Mouse (Mus musculus) lung, postnatal 0 days (tissue): ENCODE results near the gene Pkd1l2. TPM values are rescaled to one million over a fixed set of nuclear protein-coding genes. Genes with fewer than 3 reads are reported as not detected.

ENCODE experiments used
- ATAC-seq: fragments of 200-750 bp; cut with Nextera tagmentation; 2 replicates; pipeline ENCODE4 v1.8.0; 2017; ENCODE audit warnings: moderate library complexity
- DNase-seq: peaks from one replicate; pipeline ENCODE4 v3.0.0-alpha.2; 2016; ENCODE audit warnings: low spot score
- H3K27ac ChIP-seq: fragments of 300-500 bp; sonication (generic); 2 replicates; pipeline ENCODE4 v1.5.1; 2014; ENCODE audit warnings: antibody characterized with exemption, mild to moderate bottlenecking, low read length, mixed read lengths
- H3K27me3 ChIP-seq: fragments of 300-500 bp; sonication (generic); replicated peaks from 2 replicates; pipeline ENCODE4 v1.6.1; 2014; ENCODE audit warnings: low read length, mixed read lengths; ENCODE audit not compliant: insufficient read depth
- H3K36me3 ChIP-seq: fragments of 300-500 bp; sonication (generic); 2 replicates; pipeline ENCODE4 v1.6.1; 2014; ENCODE audit warnings: low read length, mixed read lengths; ENCODE audit not compliant: insufficient read depth
- H3K4me1 ChIP-seq: fragments of 300-500 bp; sonication (generic); 2 replicates; pipeline ENCODE4 v1.6.1; 2014; ENCODE audit warnings: antibody characterized with exemption, low read depth, low read length, mixed read lengths; ENCODE audit not compliant: insufficient read depth
- H3K4me2 ChIP-seq: fragments of 300-500 bp; sonication (generic); replicated peaks from 2 replicates; pipeline ENCODE4 v1.6.1; 2014; ENCODE audit warnings: low read depth, mild to moderate bottlenecking, low read length, moderate library complexity, mixed read lengths
- H3K4me3 ChIP-seq: fragments of 300-500 bp; sonication (generic); 2 replicates; pipeline ENCODE4 v1.5.1; 2014; ENCODE audit warnings: low read depth, low read length
- H3K9ac ChIP-seq: fragments of 300-500 bp; sonication (generic); replicated peaks from 2 replicates; pipeline ENCODE4 v1.6.1; 2014; ENCODE audit warnings: low read depth, mild to moderate bottlenecking
- H3K9me3 ChIP-seq: fragments of 300-500 bp; sonication (generic); 2 replicates; pipeline ENCODE4 v1.6.1; 2016; ENCODE audit warnings: low read length, mixed read lengths
- CTCF ChIP-seq: IDR thresholded peaks from 2 replicates; pipeline ENCODE4 v1.5.1; 2016; ENCODE audit warnings: antibody characterized with exemption, mild to moderate bottlenecking
- EP300 ChIP-seq: IDR thresholded peaks from 2 replicates; pipeline ENCODE4 v1.6.1; 2016; ENCODE audit warnings: antibody characterized with exemption, mild to moderate bottlenecking, control low read depth
- WGBS: fragments of 180-500 bp; shearing (Covaris S2); extraction: QIAGEN DNeasy Blood & Tissue Kit; methylation state at CpG from one replicate; pipeline ENCODE4 v1.1.7; 2014; 5-methylcytosine and 5-hydroxymethylcytosine counted together
- polyA plus RNA-seq: library from polyadenylated mRNA; unstranded; fragments of >200 nt; fragmentation: Nextera tagmentation; extraction: Ambion mirVana; gene quantifications from 2 replicates; pipeline ENCODE4 v1.2.1, GENCODE M21; 2015

Gene Pkd1l2
- polyA plus RNA-seq, 1 experiment from 2014 or later = not detected

DNA sequence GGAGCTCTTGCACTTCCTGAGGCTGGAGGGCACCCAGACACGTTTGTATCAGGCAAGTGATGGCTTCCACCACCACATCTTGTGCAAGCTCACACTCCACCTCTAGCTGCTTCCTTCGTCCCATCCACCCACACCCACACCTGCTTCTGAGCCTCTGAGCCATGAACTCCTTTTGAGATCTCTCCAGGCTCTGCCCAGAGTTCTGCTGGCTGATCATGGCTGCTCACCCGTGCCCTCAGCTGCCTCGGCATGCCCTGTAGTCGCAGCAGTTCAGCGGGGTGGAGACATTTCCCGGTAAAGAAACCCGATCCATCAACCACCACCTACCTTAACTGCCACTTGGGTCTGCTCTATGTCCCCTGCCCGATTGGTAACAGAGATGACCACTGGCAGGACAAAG, 30.9 kb downstream of the Pkd1l2 start:
- WGBS = 46% methylated on average over 9 of the region's 9 CpGs
- Histone ChIP-seq H3K4me3 (no peak overlapping the region), H3K36me3 (no peaks in the 10 kb centered on the region), H3K9ac (no peak overlapping the region), H3K27me3 (no peaks in the 10 kb centered on the region), H3K4me1 (no peaks in the 10 kb centered on the region), H3K9me3 (no peaks in the 10 kb centered on the region), H3K4me2 (no peak overlapping the region), H3K27ac (no peak overlapping the region)
- DNase-seq (no peak), ATAC-seq (no peak)
- TF ChIP-seq CTCF = no peak
- no peak for TF ChIP-seq EP300

DNA sequence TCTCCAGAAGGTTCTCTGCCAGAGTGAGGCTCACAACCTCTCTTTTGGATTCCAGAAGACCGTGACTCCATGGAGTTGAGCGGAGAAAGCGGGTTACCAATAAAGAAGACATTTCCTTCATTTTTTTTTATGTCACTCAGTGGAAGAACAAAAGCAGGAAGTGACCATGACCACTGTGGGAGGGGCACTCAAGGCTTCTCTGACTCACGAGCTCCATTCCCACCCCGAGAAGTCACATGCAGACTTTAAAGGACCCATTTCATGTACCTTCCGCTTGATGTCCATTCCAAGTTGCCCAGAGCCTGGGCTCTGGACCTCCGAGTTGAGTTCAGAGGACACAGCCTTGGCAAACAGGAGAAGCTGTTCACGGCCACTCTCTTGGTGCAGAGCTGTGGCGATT, 31.5 kb downstream of the Pkd1l2 start:
- WGBS = 59% methylated on average over 9 of the region's 9 CpGs
- no peaks in the 10 kb centered on the region for H3K9me3 ChIP-seq
- no peaks in the 10 kb centered on the region for H3K27me3 ChIP-seq
- H3K27ac ChIP-seq = no peak overlapping the region
- no peak overlapping the region for H3K4me2 ChIP-seq
- H3K4me3 ChIP-seq = no peak overlapping the region
- H3K4me1 ChIP-seq = no peaks in the 10 kb centered on the region
- DNase-seq (peak; percentile 57), ATAC-seq (peak; percentile 47; the same call in 1 of the 2 replicates)
- no peaks in the 10 kb centered on the region for H3K36me3 ChIP-seq
- no peak overlapping the region for H3K9ac ChIP-seq
- no peak for TF ChIP-seq CTCF
- no peak for TF ChIP-seq EP300

DNA sequence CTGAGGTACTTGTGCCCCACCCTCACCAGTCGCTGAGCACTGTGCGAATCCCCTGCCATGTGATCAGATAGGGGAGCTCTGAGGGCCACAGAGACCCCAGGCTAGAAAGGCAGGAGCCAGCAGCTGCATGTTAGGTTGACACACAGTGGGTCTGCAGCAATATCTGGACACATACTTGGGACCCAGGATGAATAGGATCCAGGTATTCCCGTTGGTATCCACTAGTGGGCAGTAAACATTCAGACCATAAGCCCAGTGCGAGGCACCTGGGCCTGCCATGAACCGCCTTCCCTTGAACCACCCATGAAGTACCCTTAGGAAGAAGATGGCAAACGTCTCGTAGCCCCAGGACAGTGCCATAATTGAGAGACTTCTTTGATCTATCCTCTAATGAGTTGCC, 32.8 kb downstream of the Pkd1l2 start:
- H3K9me3 ChIP-seq = no peaks in the 10 kb centered on the region
- ATAC-seq = no peak
- no peak overlapping the region for H3K9ac ChIP-seq
- no peak for TF ChIP-seq EP300
- peak; percentile 33; the same call in 1 of the 2 replicates for TF ChIP-seq CTCF
- no peaks in the 10 kb centered on the region for H3K36me3 ChIP-seq
- H3K4me2 ChIP-seq = no peak overlapping the region
- no peaks in the 10 kb centered on the region for H3K27me3 ChIP-seq
- H3K4me1 ChIP-seq = no peaks in the 10 kb centered on the region
- H3K4me3 ChIP-seq = no peak overlapping the region
- 57% methylated on average over 7 of the region's 7 CpGs for WGBS
- no peak overlapping the region for H3K27ac ChIP-seq
- no peak for DNase-seq

DNA sequence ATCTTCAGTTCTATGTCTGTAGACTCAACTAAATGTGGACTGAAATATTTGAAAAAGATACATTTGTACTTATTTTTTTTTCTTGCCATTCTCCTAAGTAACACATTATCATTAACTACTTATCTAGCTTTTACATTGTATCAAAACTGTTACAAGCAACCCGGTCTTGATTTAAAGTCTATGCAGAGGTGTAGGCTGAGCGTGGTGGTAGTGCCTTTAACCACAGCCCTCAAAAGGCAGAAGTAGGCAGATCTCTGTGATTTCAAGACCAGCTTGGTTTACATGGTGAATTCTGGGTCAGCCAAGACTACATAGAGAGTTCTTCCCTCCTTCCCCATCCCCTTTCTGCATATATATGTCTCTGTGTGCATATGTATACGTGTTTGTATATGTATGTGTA, 38.7 kb downstream of the Pkd1l2 start:
- H3K9me3 ChIP-seq = no peaks in the 10 kb centered on the region
- no peak overlapping the region for H3K4me2 ChIP-seq
- no peaks in the 10 kb centered on the region for H3K36me3 ChIP-seq
- no peaks in the 10 kb centered on the region for H3K4me1 ChIP-seq
- H3K9ac ChIP-seq = no peak overlapping the region
- no peaks in the 10 kb centered on the region for H3K27me3 ChIP-seq
- TF ChIP-seq CTCF = no peak
- WGBS = 80% methylated on average over 3 of the region's 3 CpGs
- DNase-seq = no peak
- no peak overlapping the region for H3K27ac ChIP-seq
- no peak overlapping the region for H3K4me3 ChIP-seq
- no peak for ATAC-seq

DNA sequence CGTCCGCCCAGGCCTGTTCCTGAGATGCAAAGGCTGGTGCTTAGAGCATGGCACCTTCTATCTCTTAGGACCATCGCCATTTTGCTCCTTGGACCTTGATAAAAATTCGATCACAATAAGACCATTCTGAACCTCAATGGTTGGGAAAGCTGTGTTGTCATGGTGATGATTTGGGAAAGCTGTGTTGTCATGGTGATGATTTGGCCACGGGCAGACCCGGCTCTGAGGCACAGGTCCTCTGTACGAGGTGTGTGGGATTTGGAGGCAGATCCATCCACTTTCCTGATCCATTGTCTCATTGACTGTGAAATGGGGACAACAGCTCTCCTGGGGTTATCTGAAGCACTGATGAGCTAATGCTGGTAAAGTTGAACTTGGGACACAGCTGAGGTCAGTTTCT, 42.4 kb downstream of the Pkd1l2 start:
- no peak overlapping the region for H3K4me3 ChIP-seq
- no peak overlapping the region for H3K27ac ChIP-seq
- no peaks in the 10 kb centered on the region for H3K9me3 ChIP-seq
- H3K4me1 ChIP-seq = no peaks in the 10 kb centered on the region
- TF ChIP-seq CTCF (no peak), EP300 (no peak)
- no peak overlapping the region for H3K9ac ChIP-seq
- DNase-seq (no peak), ATAC-seq (no peak)
- no peaks in the 10 kb centered on the region for H3K27me3 ChIP-seq
- whole genome bisulfite sequencing = 73% methylated on average over 7 of the region's 7 CpGs
- no peak overlapping the region for H3K4me2 ChIP-seq
- no peaks in the 10 kb centered on the region for H3K36me3 ChIP-seq

DNA sequence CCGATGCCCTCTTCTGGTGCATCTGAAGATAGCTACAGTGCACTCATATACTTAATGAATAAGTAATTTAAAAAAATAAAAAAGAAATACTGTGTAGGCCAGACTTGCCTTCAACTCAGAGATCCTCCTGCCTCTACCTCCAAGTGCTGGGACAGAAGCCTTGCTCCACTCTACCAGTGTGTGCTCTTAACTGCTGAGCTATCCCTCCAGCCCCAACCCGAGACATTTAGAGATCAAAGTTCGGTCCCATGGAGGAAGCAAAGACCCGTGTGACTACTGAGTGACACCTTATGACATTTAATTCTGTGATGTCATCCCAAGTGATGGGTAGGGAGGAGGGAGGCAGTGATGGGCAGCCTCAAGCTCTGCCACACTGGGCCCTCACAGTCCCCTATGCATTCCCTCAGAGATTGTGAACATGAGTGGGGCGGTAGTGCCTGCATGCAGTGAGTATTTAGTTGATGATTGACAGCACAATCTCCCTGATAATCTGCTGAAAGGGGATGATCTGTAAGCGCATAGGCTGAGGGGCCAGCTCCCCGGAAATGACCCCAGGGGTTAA, 44.8 kb downstream of the Pkd1l2 start:
- ATAC-seq = no peak
- no peak overlapping the region for H3K9ac ChIP-seq
- H3K27me3 ChIP-seq = no peaks in the 10 kb centered on the region
- H3K27ac ChIP-seq = no peak overlapping the region
- 73% methylated on average over 7 of the region's 7 CpGs for WGBS
- no peak overlapping the region for H3K4me2 ChIP-seq
- DNase-seq = no peak
- no peak overlapping the region for H3K4me3 ChIP-seq
- no peaks in the 10 kb centered on the region for H3K4me1 ChIP-seq
- no peak for TF ChIP-seq EP300
- TF ChIP-seq CTCF = no peak
- H3K36me3 ChIP-seq = no peaks in the 10 kb centered on the region
- H3K9me3 ChIP-seq = no peaks in the 10 kb centered on the region

DNA sequence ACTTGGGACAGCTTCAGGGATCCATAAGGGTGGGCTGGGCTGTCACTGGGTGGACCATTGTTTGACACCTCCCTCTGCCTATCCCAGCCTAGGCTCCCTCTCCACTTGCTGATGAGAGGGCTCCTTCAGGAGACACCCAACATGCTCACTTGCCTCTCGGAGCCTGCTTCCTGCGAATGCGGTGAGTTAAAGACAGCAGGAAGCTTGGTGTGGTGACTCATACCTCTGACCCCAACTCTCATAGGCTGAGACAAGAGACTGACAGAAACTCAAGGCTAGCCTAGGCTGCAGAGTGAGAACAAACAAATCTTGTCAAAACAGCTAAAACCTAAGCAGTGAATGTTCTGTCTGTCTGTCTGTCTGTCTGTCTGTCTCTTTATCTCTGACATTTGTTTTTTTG, 48.9 kb downstream of the Pkd1l2 start:
- H3K27me3 ChIP-seq = no peaks in the 10 kb centered on the region
- H3K9me3 ChIP-seq = no peaks in the 10 kb centered on the region
- ATAC-seq (no peak), DNase-seq (no peak)
- 40% methylated on average over 3 of the region's 3 CpGs for WGBS
- H3K4me1 ChIP-seq = no peaks in the 10 kb centered on the region
- no peak overlapping the region for H3K4me3 ChIP-seq
- no peak for TF ChIP-seq EP300
- TF ChIP-seq CTCF = no peak
- no peak overlapping the region for H3K4me2 ChIP-seq
- no peaks in the 10 kb centered on the region for H3K36me3 ChIP-seq
- no peak overlapping the region for H3K27ac ChIP-seq
- H3K9ac ChIP-seq = no peak overlapping the region
